Mouse (Mus musculus): Measurements from ENCODE around the gene Lrrc8c.

The Lrrc8c gene

DNA sequence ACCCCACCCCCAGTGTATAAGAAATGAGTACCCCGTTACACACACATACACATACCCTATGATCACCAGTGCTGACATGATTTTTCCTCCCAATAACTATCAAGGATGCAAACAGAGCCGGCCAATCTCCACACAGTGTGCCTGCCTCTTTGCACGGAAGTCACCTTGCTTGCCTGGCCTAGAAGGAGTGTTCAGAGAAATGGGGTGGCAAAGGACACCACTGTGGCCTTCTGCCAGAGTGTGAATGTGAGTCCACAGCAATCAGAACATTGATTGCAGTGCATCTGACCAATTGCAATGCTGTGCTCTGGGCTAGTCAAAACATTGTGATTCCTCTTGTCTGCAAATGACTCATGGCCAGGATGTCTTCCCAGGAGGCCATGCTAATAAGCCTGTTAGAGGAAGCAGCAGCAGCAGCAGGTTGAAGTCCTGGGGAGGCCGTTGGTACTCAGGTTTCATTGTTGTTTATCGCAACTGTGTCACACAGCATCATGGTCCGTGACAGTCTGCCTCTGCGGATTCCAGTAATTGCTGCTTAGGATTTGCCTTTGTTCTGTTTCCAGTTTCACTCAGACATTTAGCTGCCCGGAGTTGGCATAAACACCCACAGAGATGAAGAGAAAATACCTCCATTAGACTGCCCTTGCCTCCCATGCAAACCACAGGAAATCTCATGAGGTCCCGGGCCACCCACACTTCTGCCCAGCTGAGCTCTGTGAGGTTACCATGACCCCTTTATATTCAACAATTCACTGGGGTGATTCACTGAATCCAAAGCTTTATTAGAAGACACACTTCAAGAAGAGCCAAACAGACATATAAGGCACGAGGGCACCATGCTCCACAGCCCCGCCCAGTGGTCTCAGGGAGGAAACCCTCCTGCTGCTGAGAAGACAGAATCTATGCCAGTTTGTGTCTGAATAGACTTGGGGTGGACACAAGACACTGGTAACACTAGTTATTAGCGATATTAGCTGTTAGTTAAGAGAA, 18.8 kb upstream of the Lrrc8c start:
- DNase-seq (ENCODE audit: low read depth, low spot score) = no peak

DNA sequence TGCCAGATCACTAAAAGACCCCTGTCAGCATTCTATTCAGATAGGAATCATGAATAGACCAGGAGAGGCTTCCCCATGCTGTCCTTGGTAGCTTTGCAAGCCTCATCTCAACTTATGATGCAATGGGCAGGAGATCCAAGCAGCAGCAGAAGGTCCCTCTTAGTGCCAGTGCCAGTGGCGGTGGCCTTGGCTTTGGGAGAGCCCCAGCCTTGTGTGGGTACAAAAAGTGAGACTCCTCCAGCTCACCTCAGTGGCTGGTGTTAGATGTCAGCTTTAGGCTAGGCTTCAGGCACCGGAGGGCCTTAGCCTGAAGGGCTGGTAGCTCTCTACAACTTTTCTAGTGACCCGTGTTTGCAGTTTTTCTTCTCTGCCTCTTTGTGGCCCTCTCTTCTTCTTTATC, 18.1 kb upstream of the Lrrc8c start:
- no peak for DNase-seq (ENCODE audit: low read depth, low spot score)

DNA sequence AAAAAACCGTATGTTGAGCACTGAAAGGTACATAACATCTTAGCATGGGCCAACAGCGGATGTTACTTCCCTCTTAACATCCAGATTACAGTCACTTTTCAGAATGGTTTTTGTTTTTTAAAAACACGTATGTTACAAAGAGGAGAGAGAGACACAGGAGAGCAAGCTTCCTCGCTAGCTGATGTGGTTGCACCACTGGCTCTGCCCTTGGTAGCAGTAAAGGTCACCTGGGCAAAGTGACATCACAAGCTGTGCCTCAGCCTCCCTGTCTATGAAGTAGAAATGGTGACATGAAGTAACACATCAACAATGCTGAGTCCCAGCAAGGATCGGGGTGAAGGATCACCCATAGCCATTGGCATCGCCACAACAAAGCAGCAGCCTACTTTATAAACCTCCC, 10.4 kb upstream of the Lrrc8c start:
- DNase-seq (ENCODE audit: low read depth, low spot score) = no peak

DNA sequence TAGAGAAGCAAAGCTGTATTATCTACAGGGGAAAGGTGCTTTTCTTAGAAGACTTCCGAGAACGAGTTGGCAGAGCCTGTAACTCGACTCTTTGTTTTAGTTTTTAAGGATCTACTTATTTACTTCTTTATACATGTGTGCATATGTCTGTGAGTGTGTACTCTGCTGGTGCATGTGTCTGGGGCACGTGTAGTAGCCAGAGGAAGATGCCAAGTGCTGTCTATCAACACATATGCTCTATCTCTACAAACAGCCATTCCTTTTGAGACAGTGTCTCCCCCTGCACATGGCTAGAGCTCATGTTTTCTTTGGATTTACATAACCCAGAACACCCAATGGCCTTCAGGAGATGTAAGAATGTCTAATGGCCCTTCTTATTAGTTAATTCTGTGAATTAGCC, 6.9 kb upstream of the Lrrc8c start:
- no peak for DNase-seq (ENCODE audit: low read depth, low spot score)

DNA sequence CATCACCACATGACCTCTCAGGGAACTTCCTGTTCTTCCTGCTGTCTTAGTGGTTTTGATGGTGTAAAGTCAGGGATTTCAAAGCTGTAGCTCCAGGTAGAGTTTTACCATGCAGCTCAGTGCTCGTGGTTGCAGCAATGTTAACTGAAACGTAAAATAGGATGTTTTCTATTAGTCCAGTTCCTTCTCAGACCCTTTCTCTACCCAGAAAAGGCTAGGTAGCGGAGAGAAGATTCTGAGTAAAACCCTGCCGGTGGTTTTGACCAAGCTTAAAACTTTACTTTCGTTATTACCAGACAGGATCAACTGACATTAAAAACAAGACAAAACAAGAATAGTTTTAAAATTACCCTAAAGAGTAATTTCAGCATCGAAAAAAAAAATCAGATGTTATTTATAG, 3.7 kb upstream of the Lrrc8c start:
- no peak for DNase-seq (ENCODE audit: low read depth, low spot score)

DNA sequence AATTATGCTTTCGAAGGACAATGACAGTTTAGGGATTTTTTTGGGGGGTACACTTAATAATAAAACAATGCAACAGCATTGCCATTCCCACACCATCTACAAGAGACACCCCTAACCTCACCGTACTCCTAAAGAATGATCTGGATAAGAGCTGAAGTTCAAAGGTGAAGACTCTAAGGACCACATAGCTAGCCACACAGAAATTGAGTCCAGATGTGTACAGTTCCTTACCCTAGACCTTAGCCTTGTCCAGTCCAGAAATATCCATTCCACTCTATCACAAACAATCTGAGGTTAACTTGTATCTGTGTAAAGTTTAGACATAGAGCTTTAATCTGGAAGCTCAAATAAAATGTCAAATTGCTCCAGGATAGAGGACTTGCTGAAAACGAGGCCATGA, 2.9 kb upstream of the Lrrc8c start:
- DNase-seq (ENCODE audit: low read depth, low spot score) = no peak

DNA sequence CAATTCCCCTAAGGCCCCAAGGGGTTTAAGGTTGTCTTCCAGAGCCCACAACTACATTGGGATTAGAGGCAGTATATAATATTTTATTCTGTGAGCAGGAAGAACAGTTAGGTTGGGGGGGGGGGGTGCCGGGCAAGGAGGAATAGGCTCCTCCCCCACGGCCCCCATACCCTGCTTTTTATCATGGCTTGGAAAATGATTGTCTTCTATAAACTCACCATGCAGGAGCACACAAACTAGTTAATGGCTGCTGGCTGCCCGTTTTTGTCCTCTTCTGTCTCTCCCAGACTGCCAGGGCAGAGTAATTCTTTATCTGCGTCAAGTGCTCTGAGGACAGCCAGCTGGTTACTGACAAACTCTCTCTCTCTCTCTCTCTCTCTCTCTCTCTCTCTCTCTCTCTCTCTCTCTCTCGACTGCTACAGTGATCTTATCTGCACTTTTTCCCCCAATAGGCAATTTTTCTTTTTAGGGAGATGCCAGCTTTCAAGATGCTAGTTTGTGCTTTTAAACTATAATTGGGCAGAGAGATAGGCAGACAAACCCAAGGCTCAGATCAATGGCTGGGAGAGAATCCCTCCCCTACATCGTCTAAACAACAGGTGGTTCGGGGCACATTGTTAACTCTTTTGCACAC, 1.1 kb upstream of the Lrrc8c start:
- DNase-seq (ENCODE audit: low read depth, low spot score) = no peak

DNA sequence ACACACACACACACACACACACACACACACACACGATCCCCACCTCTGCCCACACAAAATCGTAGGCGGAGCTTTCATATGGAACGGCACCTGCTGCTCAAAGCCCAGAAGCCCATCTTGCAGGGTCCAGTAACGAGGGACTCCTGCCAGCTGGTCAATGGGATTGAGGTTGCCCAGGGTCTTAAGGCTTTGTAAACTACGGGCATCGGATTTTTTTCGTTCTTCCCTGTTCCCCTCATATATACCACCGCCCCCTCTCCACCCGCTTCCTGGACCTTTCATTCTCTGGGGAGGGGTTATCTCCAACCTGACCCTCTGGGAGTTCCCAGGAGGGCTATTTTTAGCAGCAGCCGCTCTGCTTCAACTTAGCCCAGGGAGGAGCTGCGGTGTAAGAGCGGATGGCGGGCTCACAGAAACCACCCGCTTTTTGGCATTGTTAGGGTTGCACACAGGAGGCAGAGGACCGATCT, 527 bp upstream of the Lrrc8c start:
- DNase-seq (ENCODE audit: low read depth, low spot score) = peak; percentile 24

DNA sequence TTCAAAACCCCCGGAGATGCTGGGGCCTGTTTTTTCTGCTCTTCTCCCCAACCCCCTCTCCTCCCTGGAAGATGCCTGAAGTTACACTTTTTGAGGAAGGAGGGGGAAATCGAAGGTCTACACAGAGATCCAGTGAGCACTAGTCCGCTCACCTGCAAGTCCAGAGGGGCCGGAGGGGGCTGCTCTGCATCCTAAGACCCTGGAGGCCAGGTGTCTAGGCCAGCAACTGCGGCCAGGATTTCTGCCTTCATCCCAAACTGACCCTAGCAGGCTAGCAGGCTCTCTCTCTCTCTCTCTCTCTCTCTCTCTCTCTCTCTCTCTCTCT, 750 bp downstream of the Lrrc8c start:
- no peak for DNase-seq (ENCODE audit: low read depth, low spot score)

DNA sequence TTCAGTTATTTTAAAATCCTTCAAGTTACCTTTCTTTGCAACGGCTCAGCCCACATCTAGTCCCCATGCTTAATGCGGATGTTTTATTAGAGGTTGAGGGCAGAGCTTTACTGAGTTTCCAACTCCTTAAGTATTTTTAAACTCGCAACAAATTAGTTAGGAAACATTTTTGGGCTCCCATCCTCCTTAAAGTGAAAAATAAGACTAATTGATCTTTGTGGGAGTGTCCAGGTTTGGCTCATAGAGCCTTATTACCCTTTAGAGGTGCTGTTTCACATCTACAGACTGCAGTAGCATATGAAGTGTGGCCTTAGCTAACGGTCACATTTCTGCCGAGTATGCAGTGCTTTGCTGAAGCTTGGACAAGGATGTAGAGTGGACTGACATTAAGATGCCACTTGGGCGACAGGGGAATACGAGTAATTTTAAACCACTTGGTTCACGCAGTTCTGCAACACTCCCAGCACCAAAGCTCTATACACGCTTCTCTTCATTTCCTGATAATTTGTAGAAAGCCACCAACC, 1.3 kb downstream of the Lrrc8c start:
- no peak for DNase-seq (ENCODE audit: low read depth, low spot score)

DNA sequence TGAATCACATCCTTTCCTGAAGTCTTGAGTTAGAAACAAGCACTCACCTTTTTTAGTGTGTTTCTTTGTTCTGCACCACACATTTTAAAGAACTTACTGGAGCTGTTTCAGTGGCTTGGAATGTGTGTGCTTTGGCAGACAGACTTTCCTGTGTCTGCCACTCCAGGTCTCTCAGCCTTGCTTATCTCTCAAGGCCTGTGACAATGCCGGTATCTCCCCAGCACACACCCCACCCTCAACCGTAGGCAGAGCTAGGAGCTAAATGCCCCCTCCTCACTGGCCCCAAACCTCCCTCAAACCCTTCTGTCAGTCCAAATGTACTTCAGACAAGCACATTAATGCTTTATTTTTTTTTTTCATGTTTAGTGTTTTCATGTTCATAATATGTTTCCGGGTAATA, 4.3 kb downstream of the Lrrc8c start:
- DNase-seq (ENCODE audit: low read depth, low spot score) = no peak

DNA sequence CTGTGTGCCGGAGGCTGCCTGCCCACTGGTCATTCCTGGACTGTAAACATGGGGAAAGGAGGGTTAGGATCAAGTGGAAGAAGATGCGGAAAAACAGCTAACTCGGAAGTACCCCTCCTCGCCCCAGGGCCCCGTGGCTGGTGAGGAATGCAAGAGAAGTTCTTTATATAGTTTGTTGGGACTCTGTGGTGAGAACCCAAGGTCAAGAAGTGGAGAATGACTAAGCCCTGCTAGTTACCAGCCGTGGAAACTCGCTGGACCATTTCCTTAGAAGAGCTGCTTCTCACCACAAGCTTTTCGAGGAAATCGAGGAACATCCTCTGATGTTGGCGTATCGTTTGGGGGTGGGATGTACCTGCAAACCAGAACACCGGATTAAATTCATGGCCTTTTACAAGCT, 5.8 kb downstream of the Lrrc8c start:
- no peak for DNase-seq (ENCODE audit: low read depth, low spot score)

DNA sequence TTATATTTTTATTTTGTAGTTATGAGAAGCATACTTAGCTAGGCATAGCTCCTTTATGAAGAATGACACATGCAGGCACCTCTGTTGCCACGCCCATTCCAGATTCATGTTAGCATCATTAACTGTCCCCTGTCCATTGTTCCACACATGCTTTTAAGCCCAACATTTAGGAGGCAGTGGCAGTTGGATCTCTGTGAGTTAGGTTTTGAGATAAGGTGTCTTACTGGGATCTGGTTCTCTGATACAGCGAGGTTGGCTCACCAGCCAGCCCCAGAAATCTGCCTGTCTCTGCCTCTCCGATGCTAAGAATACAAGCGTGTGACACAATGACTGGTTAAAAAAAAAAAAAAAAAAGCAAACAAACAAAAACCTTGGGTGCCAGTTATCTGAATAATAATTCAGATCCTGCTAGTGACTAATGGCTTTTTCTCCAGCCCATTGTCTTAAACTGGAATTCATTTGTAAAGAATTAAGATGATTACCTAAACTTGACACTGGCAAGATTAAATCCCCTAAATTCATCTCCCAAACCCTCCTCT, 7.0 kb downstream of the Lrrc8c start:
- DNase-seq (ENCODE audit: low read depth, low spot score) = no peak

DNA sequence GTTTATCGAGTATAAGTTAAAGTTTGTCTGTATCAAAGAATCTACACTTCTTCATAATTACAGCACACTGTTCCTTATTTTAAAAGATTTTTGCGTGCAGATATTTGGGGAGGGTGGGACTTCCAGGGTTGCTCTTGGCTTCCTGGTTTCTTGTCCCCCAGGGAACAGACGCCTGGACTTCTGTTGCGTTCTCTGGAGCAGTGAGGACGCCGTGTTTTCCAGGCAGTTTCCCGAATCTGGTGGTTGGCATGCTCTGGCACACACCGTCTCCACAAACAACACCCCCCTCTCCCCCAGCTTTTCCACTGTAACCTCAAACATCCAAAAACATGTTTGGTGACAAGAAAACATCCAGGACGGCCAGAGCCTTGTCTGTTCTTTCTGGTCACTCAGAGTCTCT, 7.6 kb downstream of the Lrrc8c start:
- no peak for DNase-seq (ENCODE audit: low read depth, low spot score)

DNA sequence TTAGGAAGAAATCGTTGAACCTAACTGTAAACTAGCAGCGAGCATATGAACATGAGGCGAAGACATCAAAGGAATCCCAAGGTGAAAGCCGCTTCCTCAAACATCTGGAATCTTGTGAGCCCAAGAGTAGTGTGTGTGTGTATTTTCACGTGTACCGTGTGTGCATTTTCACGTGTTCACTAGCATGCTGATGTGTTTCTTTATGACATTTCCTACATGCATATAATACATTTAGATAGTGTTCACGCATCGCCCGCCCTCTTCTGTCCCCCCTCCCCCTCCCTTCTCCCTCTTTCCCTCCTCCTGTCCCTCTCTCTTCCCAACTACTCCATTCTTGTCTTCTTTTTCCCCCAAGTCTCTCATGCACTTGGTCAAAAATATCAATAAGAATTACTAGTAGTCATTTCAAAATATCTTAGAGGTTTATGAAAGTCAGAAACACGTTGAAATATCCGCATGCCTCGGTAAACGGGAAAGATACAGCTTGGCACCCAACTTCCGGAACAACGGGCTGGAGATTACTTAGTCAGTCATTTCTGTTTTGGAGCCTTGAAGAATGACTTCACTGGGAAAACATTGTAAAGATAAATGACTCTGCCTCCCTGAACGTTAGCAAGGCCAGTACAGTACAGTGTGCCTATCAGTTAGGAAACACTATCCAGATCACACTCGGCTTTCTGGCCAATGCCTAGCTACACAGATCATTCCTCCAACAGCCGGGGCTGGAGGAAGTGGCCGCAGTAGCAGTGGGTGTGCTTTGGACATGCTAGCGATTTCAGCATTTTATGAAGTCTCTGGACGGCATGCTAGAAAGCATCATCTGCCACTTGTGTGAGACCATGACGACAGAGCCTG, 8.5 kb downstream of the Lrrc8c start:
- DNase-seq (ENCODE audit: low read depth, low spot score) = no peak

DNA sequence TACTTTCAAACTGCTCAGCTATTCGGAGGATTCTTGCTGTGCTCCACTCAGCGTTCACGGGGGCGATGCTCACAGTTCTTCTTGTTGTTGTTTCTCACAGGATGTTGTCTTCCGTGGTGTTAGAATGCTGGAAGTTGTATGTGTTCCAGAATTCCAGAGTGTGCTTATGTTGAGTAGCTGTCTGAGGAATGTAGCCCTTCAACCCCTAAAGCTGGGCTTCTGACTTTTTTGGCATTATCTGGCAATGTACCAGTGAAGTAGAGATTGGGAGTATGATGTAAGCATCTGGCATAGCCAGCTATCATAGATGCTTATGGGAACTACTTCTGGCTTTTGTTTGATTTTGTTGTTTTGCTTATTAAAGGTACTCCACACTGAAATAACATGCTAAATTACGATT, 11.4 kb downstream of the Lrrc8c start:
- no peak for DNase-seq (ENCODE audit: low read depth, low spot score)

DNA sequence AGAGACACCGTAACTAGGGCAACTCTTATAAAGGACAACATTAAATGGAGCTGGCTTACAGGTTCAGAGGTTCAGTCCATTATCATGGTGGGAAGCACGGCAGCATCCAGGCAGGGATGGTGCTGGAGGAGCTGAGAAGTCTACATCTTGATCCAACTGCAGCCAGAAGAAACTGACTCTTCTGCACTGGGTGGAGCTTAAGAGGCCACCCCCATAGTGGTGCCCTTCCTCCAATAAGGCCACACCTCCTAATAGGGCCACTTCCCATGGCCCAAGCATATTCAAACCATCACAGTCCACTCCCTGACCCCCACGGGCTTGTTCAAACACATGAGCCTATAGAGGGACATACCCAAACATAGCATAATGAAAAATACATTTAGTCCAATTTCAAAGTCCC, 16.0 kb downstream of the Lrrc8c start:
- DNase-seq (ENCODE audit: low read depth, low spot score) = no peak

DNA sequence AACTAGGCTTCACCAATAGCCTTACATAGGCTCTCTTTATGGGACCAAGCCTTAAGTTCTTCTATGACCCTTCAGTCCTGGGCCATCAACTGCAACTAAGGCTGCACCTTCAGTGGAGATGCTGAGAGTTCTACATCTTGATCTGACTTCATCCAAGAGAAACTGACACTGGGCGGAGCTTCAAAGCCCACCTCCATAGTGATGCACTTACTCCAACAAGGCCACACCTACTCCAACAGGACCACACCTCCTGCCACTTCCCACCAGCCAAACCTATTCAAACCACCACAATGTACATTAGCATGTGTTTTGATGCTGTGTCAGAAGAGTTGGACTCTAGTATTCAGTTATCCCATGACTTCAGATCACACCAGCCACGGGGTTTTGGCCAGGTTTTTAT, 17.0 kb downstream of the Lrrc8c start:
- DNase-seq (ENCODE audit: low read depth, low spot score) = no peak

DNA sequence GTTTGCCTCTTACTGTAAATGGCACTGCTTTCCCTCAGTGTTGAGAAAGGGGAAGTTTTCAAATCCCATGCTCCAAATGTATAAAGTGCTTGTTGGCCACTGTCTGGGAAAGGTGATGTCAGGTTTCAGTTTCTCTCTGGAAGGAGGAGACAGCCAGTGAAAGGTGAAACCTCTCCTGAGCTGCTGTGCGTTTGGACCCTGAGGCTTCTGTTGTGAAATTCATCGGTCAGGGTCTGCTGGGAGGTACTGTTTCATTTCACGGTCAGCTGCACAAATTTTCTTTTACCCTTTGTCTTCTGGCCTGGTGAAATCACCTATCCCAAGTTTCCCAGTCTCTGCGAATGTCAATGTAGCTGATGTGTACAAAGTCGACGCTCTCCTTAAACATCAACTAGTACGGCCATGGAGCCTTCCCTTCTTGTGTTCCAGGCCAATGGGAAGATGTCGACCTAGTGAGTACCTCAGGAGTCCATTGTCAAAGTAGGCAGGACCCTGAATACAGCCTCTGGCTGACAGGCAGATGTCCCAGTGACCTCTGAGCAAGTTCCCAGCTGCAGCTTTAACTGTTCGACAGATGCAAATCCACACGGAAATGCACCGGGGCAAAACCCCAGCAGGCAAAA, 18.0 kb downstream of the Lrrc8c start:
- DNase-seq (ENCODE audit: low read depth, low spot score) = no peak

DNA sequence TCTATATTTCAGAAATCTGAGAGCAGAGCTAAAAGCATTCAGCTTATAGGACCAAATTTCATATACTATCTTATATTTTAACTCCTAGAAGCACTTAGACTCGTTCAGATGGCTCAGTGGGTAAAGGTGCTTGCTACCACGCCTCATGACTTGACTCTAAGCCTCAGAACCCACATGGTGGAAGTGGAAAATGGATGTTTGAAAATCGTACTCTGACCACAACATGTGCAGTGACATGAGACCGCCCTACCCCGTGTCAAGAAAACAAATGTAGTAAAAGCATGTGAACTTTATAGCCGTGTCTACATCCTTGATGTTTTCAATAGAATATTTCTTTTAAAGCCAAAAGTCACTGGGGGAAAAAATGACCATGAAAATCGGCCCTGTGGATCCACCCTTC, 21.9 kb downstream of the Lrrc8c start:
- DNase-seq (ENCODE audit: low read depth, low spot score) = no peak

DNA sequence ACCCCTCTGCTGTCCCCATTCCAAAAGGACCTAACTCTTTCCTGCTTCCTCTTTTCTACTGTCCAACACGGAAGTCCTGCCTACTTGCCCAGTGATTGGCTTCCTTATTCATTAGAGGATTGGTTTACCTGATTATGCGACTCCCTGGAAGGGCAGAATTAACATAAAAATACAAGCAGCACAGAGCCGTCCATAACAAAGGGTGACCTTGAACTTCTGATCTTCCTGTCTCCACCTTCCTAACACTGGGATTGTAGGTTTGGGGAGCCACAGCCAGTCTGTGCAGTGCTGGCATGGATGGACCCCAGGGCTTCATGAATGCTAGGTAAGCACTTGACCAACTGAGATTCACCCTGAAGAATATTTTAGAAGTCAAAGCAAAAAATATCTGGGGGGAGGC, 25.9 kb downstream of the Lrrc8c start:
- DNase-seq (ENCODE audit: low read depth, low spot score) = no peak
